Mouse (Mus musculus) neutrophil, adult 5-6 weeks (primary cell): ENCODE results near the gene Ppm1h. TPM values are rescaled to one million over a fixed set of nuclear protein-coding genes. Genes with fewer than 3 reads are reported as not detected.

ENCODE experiments used
- ATAC-seq: fragments of 151-379, 151-347 bp; 2 replicates; pipeline ENCODE4 v1.8.0; 2017; ENCODE audit warnings: mild to moderate bottlenecking, moderate TSS enrichment; ENCODE audit not compliant: insufficient number of reproducible peaks, poor library complexity, low FRiP score, severe bottlenecking; ENCODE audit errors: extremely low read depth
- total RNA-seq: library from RNA; stranded (forward); fragments of 200-1000 nt; gene quantifications from 2 replicates; pipeline ENCODE4 v1.2.3, GENCODE M21; 2017

Ppm1h gene
- total RNA-seq, 1 experiment from 2014 or later: 28.0 TPM

DNA sequence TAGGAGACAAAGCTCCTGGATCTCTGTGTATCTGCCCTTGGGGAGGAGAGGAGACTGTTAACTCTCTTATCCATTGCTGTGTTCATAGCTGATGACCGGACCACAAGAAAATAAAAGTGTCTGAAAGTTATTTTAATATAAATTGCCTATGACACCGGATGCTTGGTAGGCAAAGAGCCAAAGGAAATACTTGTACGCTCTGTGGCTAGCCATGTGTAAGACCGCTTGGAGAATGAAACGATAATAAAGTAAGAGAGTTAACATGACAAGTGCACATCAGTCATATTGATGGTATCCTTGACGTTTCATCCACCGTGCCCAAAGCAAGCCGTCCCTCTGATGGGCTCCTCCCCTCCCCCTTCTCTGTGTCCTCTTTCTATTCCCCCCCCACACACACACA, 194.2 kb downstream of the Ppm1h start:
- no peak for ATAC-seq

DNA sequence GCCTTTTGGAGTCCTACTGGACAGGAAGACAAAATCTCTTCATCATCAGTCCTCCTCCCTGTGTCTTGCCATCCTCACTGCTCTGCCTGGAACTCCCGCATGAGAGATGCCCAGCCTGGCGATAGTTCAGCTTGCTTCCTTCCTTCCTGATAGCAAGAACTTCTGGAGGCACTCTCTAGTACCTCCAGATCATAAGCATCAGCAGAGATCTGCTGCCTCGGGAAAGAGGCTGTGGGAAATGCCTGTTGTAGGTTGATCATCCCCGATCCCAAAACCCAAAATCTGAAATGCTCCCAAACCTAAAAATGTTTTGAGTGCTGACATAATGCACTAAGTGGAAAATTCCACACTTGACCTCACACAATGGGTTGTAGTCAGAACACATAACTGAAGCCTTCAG, 198.4 kb downstream of the Ppm1h start:
- ATAC-seq: no peak

DNA sequence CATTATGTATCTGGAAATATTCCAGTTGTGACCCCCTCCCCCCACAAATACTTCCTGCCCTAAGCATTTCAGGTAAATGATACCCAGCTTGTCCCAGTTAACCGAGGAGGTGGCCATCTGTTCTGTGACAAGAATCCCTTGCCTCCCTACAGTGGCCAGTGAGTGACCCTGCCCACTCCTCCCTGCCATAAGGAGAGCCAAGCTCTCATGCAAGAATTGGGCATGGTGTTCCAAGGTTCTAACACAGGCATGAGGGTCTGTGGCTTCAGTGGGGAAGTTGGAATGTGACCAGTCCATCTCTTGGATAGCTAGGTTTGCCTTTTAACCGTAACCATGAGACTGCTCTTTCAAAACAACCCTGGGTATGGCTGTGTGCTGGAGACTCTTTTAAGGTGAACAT, 198.9 kb downstream of the Ppm1h start:
- no peak for ATAC-seq

DNA sequence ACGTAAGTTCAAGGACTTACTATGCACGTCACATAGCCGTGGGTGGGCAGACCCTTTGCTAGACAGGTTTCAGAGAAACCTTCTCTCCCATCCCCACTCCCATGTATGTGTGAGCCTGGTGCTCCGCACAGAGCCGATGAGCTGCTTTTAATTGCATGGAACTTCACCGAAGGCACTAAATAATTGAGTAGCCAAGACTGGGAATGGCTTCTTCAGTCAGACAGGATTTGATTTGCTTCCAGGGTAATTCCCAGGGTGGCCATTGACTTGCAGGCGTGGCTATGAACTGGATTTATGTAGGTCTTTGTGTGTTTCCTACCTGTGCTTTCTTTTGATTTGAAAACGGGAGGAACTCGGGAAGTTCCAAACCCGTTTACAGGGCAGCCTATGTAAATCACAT, 202.9 kb downstream of the Ppm1h start:
- no peak for ATAC-seq

DNA sequence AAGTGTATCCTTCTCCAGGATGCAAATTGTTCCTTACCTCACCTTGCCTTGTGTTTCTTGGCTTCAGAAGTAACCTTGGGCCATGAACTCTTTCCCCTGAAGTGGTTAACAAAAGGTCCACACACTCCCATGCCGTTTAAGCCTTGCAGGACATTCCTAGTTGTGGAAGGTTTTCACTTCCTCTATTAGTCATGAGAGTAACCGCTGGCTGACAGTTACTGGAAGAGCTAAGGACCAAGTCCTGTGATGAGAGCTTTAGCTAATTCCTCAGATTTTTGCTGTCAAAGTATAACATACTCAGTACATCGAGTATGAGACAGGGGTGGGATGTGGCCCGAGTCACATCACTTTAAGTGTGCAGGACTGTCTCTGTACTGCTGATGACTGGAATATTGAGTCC, 204.1 kb downstream of the Ppm1h start:
- no peak for ATAC-seq

DNA sequence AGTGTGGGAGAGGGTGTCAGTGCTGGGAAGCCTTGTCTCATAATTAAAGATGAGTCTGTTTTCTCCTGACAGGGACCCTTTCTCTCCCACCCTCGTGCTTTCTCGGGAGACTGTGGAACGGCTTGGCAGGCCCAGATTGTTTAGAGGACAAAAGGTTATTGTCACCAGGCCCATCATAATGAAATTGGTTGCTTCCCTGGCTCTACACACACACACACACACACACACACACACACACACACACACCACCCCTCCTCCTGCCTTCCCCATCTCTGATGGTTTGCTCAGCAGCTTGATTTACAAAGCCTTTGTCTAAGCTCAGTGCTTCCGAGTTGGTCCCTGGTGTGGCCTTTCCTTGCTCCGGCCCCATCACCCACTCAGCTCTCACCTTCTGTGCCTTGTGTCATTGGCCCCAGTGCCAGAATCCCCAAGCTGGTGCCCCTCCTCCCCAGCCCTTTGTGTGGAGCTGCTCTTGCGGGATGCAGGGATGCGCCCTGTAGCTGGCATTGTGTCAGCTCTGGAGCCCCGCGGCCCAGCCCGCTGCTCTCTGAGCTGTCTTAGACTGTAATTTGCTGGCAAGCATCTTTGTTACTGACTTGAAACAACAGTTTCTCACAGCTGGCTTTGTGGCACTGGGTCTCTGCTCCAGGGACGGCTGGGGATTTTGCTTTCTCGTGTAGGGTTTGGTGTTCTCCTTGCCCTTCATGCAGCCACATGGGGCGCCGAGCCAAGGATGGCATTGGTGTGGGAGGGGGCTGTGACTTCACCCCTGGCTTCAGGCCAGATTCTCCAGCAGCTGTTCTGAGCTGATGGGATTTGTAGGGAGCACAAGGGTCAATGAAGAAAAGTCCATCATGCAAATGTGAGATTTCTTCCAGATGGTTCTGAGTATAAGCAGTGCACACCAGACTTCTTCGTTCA, 205.5 kb downstream of the Ppm1h start:
- ATAC-seq: no peak

DNA sequence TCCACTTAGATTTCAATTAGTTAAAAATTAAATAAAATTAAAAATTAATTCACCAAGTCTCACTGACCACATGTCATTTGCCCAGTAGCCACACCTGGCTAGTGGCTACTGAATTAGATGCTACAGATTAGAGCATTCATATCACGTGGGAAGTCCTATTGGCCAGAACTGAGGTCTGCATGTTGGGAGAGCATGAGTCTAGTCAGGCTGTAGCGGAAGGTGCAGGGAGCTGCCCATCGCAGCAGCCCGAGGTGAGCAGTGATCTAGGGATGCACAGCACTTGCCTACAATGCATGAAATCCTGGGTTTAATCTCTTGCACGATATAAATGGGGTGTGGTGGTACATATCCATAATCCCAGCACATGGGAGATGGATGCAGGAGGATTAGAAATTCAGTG, 206.7 kb downstream of the Ppm1h start:
- no peak for ATAC-seq

DNA sequence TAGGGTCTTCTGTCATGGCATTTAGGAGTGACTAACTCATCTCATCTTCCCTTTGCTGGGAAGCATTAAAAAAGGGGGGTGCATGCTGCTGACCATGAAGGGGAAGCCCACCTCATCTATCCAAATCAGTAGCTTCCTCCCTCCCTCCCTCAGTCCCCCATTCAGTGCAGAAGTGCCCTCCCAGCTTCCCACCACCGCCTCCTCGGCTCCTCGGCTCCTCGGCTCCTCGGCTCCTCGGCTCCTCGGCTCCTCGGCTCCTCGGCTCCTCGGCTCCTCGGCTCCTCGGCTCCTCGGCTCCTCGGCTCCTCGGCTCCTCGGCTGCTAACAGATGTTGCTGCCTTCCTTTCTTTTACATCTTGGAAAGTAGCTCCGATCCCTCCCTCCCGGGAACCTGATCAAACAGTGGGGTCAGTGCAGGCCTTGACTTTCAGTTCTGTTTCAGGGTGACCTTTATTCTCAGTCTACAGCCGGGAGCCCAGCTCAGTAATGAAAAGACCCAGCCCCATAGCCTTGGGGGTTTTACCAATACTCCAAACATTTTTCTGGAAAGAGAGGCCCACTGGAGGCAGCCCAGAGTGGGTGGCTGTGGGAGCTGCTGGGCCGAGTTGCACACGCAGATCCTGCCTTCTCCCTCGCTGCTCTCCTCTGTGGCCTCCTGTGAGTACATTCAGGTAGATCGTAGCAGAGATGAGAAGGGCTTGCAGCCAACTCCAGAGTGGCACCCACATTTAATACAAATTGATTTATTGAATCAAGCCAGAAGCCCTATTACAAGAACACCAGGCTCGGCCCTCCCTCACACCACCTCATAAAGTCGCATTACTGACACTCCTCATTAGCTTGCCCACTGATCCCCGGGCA, 207.7 kb downstream of the Ppm1h start:
- ATAC-seq: no peak

DNA sequence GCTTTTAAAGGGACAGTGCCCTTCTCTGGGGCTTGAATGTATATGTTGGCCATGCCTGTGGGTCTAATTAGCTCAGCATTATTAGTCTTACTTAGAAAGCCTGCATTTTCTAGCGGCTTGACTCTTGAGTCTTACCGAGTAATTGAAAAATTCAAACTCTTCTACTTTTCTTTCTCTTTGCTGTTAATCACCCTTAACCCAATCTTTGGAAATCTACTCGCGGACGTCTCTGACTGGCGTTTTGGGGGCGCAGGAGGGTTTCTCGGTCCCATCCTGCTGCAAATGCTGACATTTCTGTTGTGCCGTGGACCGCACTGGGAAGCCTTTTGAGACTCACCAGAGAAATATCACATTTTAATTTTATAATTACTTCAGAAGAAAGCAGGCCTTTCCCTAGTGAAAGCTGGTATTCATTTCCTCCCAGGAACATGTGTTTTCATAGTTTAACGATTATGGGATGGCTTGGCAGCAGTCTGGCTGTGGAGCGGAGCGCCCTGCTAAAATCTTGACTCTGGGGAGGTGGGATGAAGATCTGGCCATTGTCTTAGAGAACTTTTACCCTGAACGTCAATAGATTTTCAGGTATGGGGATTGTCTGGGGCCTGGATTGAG, 208.5 kb downstream of the Ppm1h start:
- no peak for ATAC-seq

DNA sequence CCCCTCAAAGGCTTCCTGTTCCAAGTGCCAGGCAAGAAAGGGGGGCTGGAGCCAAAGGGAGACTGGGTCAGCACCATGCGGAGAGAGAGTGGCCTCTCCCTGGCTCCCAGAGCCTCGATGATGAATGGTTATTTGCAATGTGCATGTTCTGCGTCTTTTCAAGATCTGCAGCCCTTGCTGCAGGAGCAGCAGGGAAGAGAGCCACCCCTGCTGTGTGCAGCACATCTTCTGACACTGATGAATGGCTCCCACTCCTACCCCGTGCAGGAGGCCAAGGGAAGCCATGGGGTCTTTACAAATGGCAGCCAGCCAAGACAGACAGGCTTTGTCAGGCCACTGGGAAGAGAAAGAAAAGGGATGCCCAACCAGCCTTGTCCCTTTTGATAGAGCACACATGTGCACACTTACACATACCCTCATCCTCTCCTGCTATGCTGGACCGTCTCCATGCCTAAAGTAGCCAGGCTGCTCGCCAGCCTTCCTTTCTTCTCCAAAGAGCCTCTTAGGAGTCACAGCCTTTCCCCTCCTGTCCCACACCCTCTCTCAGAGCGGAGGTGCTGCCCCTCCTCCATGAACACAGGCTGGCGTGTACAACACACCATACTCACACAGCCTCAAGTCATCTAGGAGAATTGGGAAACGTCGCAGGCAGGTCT, 209.1 kb downstream of the Ppm1h start:
- no peak for ATAC-seq

DNA sequence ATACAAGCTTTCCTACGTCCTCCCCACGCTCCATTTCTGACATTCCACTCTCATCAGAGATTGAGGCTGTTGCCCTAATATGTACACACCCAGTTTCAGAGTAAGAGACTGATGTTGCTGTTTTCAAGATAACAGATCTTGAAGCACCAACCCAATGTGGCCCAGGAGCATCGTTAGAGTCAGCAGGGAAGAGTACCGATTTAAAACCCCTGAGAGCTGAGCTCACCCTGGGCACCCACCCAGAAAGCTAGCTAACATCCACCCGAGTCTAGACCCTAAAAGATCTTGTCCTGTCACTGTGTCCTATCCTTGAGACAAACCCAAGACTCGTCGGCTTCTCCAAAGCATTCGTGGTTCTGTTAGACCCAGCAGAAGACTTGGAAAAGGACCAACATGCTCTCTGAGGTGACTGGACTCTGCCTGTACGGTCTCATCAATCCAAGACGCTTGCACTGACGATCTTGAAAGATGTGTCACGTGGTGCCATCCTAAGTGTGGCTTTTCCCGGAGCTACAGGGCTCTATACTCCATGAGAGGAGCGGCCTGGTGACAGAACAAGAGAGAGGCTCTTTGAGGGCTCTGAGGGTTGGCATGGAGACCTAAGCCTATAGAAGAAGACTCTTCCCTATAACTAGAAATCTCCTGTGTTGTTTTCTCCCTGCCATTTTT, 212.3 kb downstream of the Ppm1h start:
- ATAC-seq: no peak

DNA sequence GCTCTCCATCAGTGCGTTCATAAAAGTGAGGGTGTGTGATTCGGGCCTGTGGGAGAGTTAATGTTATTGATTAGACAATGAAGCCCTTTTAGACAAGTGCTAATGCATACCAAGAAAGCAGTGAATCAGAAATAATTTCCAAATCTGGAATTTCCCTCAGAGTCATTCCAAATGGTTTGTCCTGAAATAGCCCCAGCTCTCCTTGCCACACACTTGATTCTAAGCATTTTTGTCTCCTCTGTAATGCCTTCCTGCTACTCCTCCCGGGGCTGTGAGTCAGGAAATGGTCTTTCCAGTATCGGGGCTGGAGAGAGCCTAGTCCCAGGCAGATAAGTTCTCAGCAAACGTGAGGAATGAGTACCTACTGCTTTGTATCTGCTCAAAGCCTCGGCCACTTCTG, 212.9 kb downstream of the Ppm1h start:
- ATAC-seq: no peak

DNA sequence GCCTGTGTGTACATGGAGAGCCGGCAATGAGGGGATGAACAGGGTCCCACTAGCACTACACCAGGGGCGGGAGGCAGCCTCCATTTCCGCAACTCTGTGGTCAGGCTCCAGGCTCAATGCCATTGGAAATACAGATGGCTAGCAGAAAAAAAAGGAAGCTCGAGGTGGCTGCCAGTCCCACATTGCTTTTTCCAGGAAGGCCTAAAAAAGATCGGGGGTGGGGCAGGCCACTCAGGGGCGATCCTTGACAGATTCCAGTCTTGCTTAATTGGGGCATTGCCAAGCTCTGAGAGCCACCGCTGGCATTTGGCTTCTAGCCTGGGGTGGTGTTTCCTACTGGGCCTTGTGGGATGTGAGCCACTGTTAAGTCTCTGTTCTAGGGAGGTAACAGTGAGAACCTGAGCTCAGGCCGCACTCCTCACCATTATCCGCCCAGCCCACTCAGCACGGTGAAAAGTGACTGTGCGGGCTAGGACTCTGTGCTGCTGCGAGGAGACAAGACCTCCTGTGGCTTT, 216.1 kb downstream of the Ppm1h start:
- ATAC-seq: no peak

DNA sequence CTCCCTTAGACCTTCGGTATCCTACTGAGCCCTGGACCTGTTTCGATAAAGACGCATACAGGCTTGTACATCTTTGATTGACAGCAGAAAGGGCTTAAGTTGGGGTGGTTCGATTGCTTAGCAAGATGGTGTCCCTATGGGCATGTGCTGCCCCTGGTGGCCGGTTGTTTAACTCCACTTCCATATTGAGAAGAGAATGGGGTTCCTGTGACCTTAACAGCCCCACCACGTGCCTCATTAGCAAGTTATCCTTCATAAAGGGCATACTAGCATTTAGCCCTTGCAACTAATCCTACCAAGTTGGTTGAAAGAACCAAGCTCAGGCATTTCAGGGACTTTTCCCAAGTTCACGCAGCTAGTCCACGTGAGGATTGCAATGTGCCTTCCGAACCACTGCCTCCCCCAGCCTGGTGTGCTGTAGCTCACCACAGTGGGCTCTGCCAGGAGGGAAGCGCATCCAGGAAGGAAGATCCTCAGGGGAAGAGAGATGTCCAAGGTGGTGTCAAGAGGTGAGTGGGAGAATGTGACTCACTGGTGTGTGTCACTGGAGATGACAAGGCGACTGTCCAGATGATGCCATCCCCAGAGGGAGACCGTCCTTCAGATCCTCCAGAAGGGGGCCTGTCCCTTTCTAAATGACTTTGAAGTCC, 216.7 kb downstream of the Ppm1h start:
- no peak for ATAC-seq

DNA sequence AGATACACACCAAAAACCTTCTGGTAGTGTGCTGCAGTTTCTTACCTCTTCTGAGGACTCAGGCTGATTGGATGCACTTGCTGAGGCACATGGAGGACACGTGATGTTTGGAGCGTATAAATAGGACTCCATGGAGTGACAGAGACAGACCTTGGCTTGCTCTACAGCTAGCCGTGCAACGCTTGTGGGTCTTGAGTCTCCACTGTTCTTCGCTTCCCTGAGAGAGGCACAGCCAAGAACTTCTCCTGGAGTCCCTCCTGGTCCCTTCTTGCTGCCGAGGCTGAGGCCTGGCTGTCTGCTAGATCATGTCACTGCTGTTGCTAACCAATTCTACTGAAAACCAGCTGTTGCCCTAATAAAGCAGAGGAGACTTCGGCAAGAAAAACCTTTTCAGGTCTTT, 221.4 kb downstream of the Ppm1h start:
- ATAC-seq: no peak

DNA sequence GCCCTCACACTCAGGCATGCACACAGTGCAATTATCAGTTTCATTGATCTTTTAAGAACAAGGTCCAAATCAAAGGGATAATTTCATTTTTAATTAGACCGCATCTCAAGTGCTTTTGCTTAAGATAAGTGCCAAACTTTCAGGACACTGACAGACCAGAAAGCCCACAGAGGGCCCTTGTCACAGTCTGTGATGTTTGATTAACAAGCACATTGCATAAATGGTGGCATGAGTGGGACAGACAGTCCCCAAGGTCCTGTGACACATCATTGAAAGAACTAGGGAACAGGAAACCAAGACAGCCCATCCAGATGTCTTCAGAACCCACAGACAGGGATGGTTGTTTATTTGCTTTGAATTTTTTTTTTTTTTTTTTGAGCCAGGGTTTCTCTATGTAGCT, 221.9 kb downstream of the Ppm1h start:
- no peak for ATAC-seq

DNA sequence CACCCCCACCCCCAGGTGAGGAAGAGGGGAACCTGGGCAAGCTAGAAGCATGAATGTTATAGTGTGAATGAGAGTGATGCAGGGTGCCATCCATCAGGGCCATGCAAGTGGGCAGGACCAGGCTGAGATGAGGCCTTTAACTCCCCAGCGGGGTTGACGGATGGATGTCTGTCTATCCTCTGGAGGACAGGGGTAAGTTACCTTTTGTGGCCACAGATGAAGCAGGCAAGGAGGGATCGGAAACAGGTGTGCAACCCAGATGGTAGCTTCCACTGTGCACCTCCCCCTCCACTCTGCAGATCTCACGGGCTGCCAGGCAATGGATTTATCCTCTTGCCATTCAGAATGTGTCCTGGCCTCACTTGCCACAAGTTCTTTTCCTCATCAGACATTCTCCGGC, 222.8 kb downstream of the Ppm1h start:
- no peak for ATAC-seq

DNA sequence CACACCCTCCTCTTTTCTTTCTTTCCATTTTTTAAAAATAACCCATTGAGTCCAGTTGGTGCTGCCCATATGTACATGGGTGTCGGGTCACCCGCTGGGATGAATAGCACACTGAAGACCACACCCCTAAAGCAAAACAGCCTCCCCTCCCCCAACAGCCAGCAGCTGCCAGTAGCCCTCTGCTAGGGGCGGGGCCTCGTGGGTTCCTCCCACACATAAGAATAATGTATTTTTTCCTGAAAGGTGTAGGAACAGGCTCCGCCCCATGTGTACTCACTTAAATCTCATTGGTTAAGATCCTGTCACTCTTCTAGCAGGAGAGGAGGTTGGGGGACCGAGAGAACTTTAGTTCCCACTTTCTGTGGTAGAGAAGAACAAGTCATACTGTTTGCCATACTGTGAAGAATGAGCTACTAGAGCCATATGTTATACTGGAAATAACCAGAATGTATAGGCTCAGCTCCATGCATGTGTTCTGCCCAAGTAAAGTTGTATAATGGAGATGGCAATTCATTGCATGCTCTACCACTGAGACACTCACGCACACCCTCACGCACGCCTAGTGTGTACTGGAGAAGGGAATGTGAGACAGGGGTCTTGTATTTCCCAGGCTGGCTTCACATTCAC, 231.0 kb downstream of the Ppm1h start:
- no peak for ATAC-seq
